Mouse (Mus musculus) intestine, postnatal 0 days (tissue): ENCODE measurements at regions not wholly inside any gene's neighbourhood (a gene's known extent, or its start where the extent isn't known, plus 50 kb on each side); places are given as distances from the start of the nearest gene placed in this dataset.

Experiments
- ATAC-seq: fragments of 200-750 bp; cut with Nextera tagmentation; 2 replicates; pipeline ENCODE4 v1.8.0; 2017; ENCODE audit warnings: mild to moderate bottlenecking, moderate TSS enrichment, moderate library complexity
- H3K27ac ChIP-seq: fragments of 300-500 bp; sonication (generic); 2 replicates; pipeline ENCODE4 v1.5.1; 2014; ENCODE audit warnings: mild to moderate bottlenecking, low read depth, low read length, moderate library complexity
- H3K27me3 ChIP-seq: fragments of 300-500 bp; sonication (generic); replicated peaks from 2 replicates; pipeline ENCODE4 v1.6.1; 2014; ENCODE audit warnings: low read length, mixed read lengths; ENCODE audit not compliant: control insufficient read depth, insufficient read depth
- H3K36me3 ChIP-seq: fragments of 300-500 bp; sonication (generic); 2 replicates; pipeline ENCODE4 v1.6.1; 2014; ENCODE audit warnings: mild to moderate bottlenecking, moderate library complexity; ENCODE audit not compliant: control insufficient read depth, insufficient read depth
- H3K4me1 ChIP-seq: fragments of 300-500 bp; sonication (generic); replicated peaks from 2 replicates; pipeline ENCODE4 v1.6.1; 2014; ENCODE audit warnings: antibody characterized with exemption, low read length, mixed read lengths; ENCODE audit not compliant: control insufficient read depth, insufficient read depth
- H3K4me2 ChIP-seq: fragments of 300-500 bp; sonication (generic); replicated peaks from 2 replicates; pipeline ENCODE4 v1.6.1; 2014; ENCODE audit warnings: low read depth, mild to moderate bottlenecking, moderate library complexity
- H3K4me3 ChIP-seq: fragments of 300-500 bp; sonication (generic); 2 replicates; pipeline ENCODE4 v1.5.1; 2014; ENCODE audit warnings: low read depth, low read length
- H3K9ac ChIP-seq: fragments of 300-500 bp; sonication (generic); 2 replicates; pipeline ENCODE4 v1.6.1; 2014; ENCODE audit warnings: mild to moderate bottlenecking, low read depth, low read length
- H3K9me3 ChIP-seq: fragments of 300-500 bp; sonication (generic); 2 replicates; pipeline ENCODE4 v1.6.1; 2016; ENCODE audit warnings: mixed run types; ENCODE audit not compliant: control insufficient read depth
- CTCF ChIP-seq: sonication (generic); IDR thresholded peaks from 2 replicates; pipeline ENCODE4 v1.5.1; 2016; ENCODE audit warnings: low read depth, mild to moderate bottlenecking, control low read depth, antibody characterized with exemption, moderate library complexity
- WGBS: fragments of 180-500 bp; shearing (Covaris S2); extraction: QIAGEN DNeasy Blood & Tissue Kit; methylation state at CpG from one replicate; pipeline ENCODE4 v1.1.7; 2014; 5-methylcytosine and 5-hydroxymethylcytosine counted together

GRCm38 (mm10) chr3:17786721-17787442, 161.3 kb upstream of the Cypt12 start:
- Histone ChIP-seq H3K36me3 (no peaks in the 10 kb centered on the region), H3K27me3 (peaks cover 55% of the 10 kb centered on the region), H3K4me1 (no peaks in the 10 kb centered on the region; the same call in 1 of the 2 replicates), H3K4me2 (peak overlapping the region; percentile 63), H3K4me3 (peak overlapping the region; percentile 38), H3K9ac (no peak overlapping the region), H3K9me3 (no peaks in the 10 kb centered on the region), H3K27ac (no peak overlapping the region)
- no peak for TF ChIP-seq CTCF
- peak; percentile 55 for ATAC-seq
- WGBS, result 6% methylated on average over 35 of the region's 35 CpGs

- H3K4me3 ChIP-seq, result peak overlapping the region; percentile 38; the same call in 1 of the 2 replicates
- H3K27me3 ChIP-seq, result peaks cover 60% of the 10 kb centered on the region
These were observed 160.5 kb upstream of the Cypt12 start for GRCm38 (mm10) chr3:17787443-17788333.

GRCm38 (mm10) chr3:17788334-17788720, 159.9 kb upstream of the Cypt12 start:
- H3K9me3 ChIP-seq, result no peaks in the 10 kb centered on the region
- no peak for TF ChIP-seq CTCF
- H3K27ac ChIP-seq, result no peak overlapping the region
- H3K4me1 ChIP-seq, result no peaks in the 10 kb centered on the region; the same call in 1 of the 2 replicates
- ATAC-seq, result no peak
- H3K27me3 ChIP-seq, result peaks cover 66% of the 10 kb centered on the region
- 49% methylated on average over 4 of the region's 4 CpGs for WGBS
- no peak overlapping the region for H3K4me2 ChIP-seq
- no peak overlapping the region for H3K9ac ChIP-seq
- no peaks in the 10 kb centered on the region for H3K36me3 ChIP-seq
- H3K4me3 ChIP-seq, result no peak overlapping the region

More at GRCm38 (mm10) chr3:17787443-17788333, 160.5 kb upstream of the Cypt12 start:
- Histone ChIP-seq H3K36me3 (no peaks in the 10 kb centered on the region), H3K4me1 (no peaks in the 10 kb centered on the region; the same call in 1 of the 2 replicates), H3K9ac (no peak overlapping the region), H3K9me3 (no peaks in the 10 kb centered on the region), H3K27ac (no peak overlapping the region), H3K4me2 (peak overlapping the region; percentile 63)
- 15% methylated on average over 18 of the region's 18 CpGs for WGBS
- ATAC-seq, result peak; percentile 61
- TF ChIP-seq CTCF, result no peak

- Histone ChIP-seq H3K27ac (no peak overlapping the region), H3K9ac (no peak overlapping the region), H3K27me3 (peaks cover 72% of the 10 kb centered on the region), H3K9me3 (no peaks in the 10 kb centered on the region), H3K36me3 (no peaks in the 10 kb centered on the region), H3K4me2 (no peak overlapping the region), H3K4me1 (no peaks in the 10 kb centered on the region; the same call in 1 of the 2 replicates), H3K4me3 (no peak overlapping the region)
- no peak for ATAC-seq
- 36% methylated on average over 3 of the region's 3 CpGs for whole genome bisulfite sequencing
- no peak for TF ChIP-seq CTCF
These were observed 159.4 kb upstream of the Cypt12 start for GRCm38 (mm10) chr3:17788778-17789299.

GRCm38 (mm10) chr3:17789454-17790196, 158.6 kb upstream of the Cypt12 start:
- TF ChIP-seq CTCF, result no peak
- 21% methylated on average over 9 of the region's 9 CpGs for WGBS
- Histone ChIP-seq H3K36me3 (no peaks in the 10 kb centered on the region), H3K9ac (no peak overlapping the region), H3K27ac (no peak overlapping the region), H3K4me2 (no peak overlapping the region), H3K27me3 (peaks cover 79% of the 10 kb centered on the region), H3K9me3 (no peaks in the 10 kb centered on the region), H3K4me1 (no peaks in the 10 kb centered on the region; the same call in 1 of the 2 replicates), H3K4me3 (no peak overlapping the region)
- no peak for ATAC-seq
